Mouse (Mus musculus) heart, postnatal 0 days (tissue): ENCODE data around the gene Tmem192. TPM values are rescaled to one million over a fixed set of nuclear protein-coding genes. Genes with fewer than 3 reads are reported as not detected.

Experiments used
- ATAC-seq: fragments of 200-750 bp; cut with Nextera tagmentation; 2 replicates; pipeline ENCODE4 v1.8.0; 2017; ENCODE audit warnings: low read depth, moderate number of reproducible peaks, moderate library complexity; ENCODE audit not compliant: insufficient read depth
- DNase-seq: peaks from one replicate; pipeline ENCODE4 v3.0.0-alpha.2; 2016; ENCODE audit warnings: low spot score
- H3K27ac ChIP-seq: fragments of 300-500 bp; sonication (generic); 2 replicates; pipeline ENCODE4 v1.5.1; 2014; ENCODE audit warnings: low read depth, mild to moderate bottlenecking
- H3K27me3 ChIP-seq: fragments of 300-500 bp; sonication (generic); 2 replicates; pipeline ENCODE4 v1.6.1; 2014; ENCODE audit warnings: low read length, mixed read lengths; ENCODE audit not compliant: control insufficient read depth, insufficient read depth
- H3K36me3 ChIP-seq: fragments of 300-500 bp; sonication (generic); replicated peaks from 2 replicates; pipeline ENCODE4 v1.6.1; 2014; ENCODE audit warnings: low read length, mixed read lengths; ENCODE audit not compliant: control insufficient read depth, insufficient read depth
- H3K4me1 ChIP-seq: fragments of 300-500 bp; sonication (generic); 2 replicates; pipeline ENCODE4 v1.6.1; 2014; ENCODE audit warnings: antibody characterized with exemption; ENCODE audit not compliant: control insufficient read depth, insufficient read depth
- H3K4me2 ChIP-seq: fragments of 300-500 bp; sonication (generic); 2 replicates; pipeline ENCODE4 v1.6.1; 2014; ENCODE audit warnings: low read depth, mild to moderate bottlenecking, low read length, moderate library complexity
- H3K4me3 ChIP-seq: fragments of 300-500 bp; sonication (generic); 2 replicates; pipeline ENCODE4 v1.5.1; 2014; ENCODE audit warnings: low read depth, low read length
- H3K9ac ChIP-seq: fragments of 300-500 bp; sonication (generic); replicated peaks from 2 replicates; pipeline ENCODE4 v1.6.1; 2014; ENCODE audit warnings: low read depth, low read length, mixed read lengths
- H3K9me3 ChIP-seq: fragments of 300-500 bp; sonication (generic); replicated peaks from 2 replicates; pipeline ENCODE4 v1.6.1; 2016; ENCODE audit warnings: low read length; ENCODE audit not compliant: control insufficient read depth
- CTCF ChIP-seq: IDR thresholded peaks from 2 replicates; pipeline ENCODE4 v1.5.1; 2016; ENCODE audit warnings: antibody characterized with exemption, control low read depth, low read depth
- EP300 ChIP-seq: IDR thresholded peaks from 2 replicates; pipeline ENCODE4 v1.6.1; 2016; ENCODE audit warnings: antibody characterized with exemption, low read depth
- WGBS: fragments of 180-500 bp; shearing (Covaris S2); extraction: QIAGEN DNeasy Blood & Tissue Kit; methylation state at CpG from one replicate; pipeline ENCODE4 v1.1.7; 2014; 5-methylcytosine and 5-hydroxymethylcytosine counted together
- polyA plus RNA-seq: library from polyadenylated mRNA; unstranded; fragments of >200 nt; fragmentation: Nextera tagmentation; extraction: Ambion mirVana; gene quantifications from 2 replicates; pipeline ENCODE4 v1.2.1, GENCODE M21; 2015
- total RNA-seq: library from RNA; depleted of rRNA; stranded (reverse); fragments of >200 nt; gene quantifications from 2 replicates; pipeline ENCODE4 v1.2.3, GENCODE M21; 2014; ENCODE audit warnings: low replicate concordance

Gene Tmem192
- total and polyA plus RNA-seq, 2 experiments from 2014 or later, result 37.2 to 97.7 TPM

DNA sequence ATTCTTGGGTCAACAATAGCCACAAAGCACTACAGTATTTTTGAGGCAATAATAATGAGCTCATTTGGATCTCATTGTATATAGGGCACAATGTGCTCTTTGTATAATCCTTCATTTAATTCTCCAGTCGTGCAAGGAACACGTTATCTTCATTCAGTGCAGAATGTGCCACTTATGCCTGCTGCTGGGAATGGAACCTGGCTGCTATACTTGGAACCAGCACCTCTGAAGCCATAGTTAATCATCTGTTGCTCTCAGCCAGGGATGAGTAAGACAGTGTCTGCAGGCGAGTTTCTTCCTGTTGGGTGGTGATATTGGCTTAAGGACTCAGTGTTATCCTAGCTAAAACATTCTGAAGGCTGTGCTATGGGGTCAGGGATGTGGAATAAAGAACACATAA, 43.2 kb upstream of the Tmem192 start:
- Histone ChIP-seq H3K9ac (no peak overlapping the region), H3K36me3 (no peaks in the 10 kb centered on the region), H3K4me1 (no peaks in the 10 kb centered on the region), H3K27ac (no peak overlapping the region), H3K4me2 (no peak overlapping the region), H3K27me3 (no peaks in the 10 kb centered on the region), H3K9me3 (no peaks in the 10 kb centered on the region), H3K4me3 (no peak overlapping the region)
- ATAC-seq (no peak), DNase-seq (no peak)
- TF ChIP-seq CTCF (no peak), EP300 (no peak)
- 46% methylated on average over 3 of the region's 3 CpGs for WGBS

DNA sequence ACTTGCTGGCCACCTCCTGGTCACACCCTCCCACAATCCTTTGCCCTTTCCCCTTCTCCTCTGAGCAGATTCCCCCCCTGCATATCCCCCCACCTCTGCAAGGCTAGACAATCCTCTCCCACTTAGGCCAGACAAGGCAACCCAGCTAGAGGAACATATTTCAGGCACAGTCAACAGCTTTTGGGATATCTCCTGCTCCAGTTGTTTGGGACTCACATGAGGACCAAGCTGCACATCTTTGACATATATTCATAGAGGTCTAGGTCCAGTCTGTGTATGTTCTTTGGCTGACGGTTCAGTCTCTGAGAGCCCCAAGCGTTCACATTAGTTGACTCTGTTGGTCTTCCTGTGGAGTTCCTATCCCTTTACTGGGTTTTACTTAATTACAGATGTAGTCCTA, 37.0 kb upstream of the Tmem192 start:
- Histone ChIP-seq H3K36me3 (no peaks in the 10 kb centered on the region), H3K4me2 (no peak overlapping the region), H3K4me1 (no peaks in the 10 kb centered on the region), H3K27me3 (no peaks in the 10 kb centered on the region), H3K27ac (no peak overlapping the region), H3K4me3 (no peak overlapping the region), H3K9me3 (no peaks in the 10 kb centered on the region), H3K9ac (no peak overlapping the region)
- 89% methylated on average over 2 of the region's 2 CpGs for WGBS
- TF ChIP-seq EP300, result no peak
- no peak for TF ChIP-seq CTCF
- no peak for ATAC-seq
- no peak for DNase-seq

DNA sequence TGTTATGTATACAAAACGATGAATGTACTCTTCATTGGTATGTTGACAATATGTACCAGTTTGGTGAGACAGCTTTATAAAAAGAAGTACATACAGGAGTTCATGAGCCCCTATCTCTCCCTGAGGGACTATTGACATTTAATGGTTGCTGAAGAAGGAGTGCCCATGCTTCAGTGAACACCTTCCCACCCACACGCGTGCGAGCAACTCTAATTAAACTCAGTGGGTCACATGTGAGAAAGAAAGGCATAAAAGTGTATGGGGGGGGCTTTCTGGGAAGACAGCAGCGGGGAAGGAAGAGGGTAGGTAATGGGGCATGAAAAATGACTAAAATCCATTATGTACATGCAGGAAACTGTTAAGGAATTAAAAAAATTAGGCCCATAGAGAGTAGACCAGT, 30.2 kb upstream of the Tmem192 start:
- no peaks in the 10 kb centered on the region for H3K36me3 ChIP-seq
- TF ChIP-seq CTCF (no peak), EP300 (no peak)
- no peak overlapping the region for H3K4me3 ChIP-seq
- H3K27me3 ChIP-seq, result no peaks in the 10 kb centered on the region
- WGBS, result 91% methylated on average over 5 of the region's 5 CpGs
- H3K9ac ChIP-seq, result no peak overlapping the region
- no peaks in the 10 kb centered on the region for H3K4me1 ChIP-seq
- ATAC-seq, result no peak
- H3K27ac ChIP-seq, result no peak overlapping the region
- DNase-seq, result no peak
- H3K9me3 ChIP-seq, result no peaks in the 10 kb centered on the region
- H3K4me2 ChIP-seq, result no peak overlapping the region

DNA sequence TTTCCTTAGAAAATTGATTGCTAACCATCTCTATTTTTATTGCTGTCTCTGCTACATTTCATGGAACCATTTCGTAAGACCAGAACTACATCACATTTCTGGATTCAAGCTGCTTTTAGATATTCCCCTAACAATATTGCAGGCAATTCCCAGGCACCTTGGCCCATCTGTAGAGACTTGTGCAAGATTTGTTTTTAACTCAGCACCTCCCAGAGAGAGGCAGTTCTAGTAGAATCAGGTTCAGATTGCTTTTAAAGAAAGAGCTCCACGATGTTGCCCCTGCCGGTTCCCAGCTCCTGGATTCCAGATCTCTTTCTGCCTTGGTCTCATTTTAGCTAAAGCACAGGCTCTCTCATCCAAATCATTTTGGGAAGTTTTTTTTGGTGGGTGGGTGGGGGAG, 23.7 kb upstream of the Tmem192 start:
- DNase-seq (no peak), ATAC-seq (no peak)
- Histone ChIP-seq H3K27ac (no peak overlapping the region), H3K27me3 (no peaks in the 10 kb centered on the region), H3K4me1 (no peaks in the 10 kb centered on the region), H3K9me3 (no peaks in the 10 kb centered on the region), H3K4me3 (no peak overlapping the region), H3K36me3 (no peaks in the 10 kb centered on the region), H3K9ac (no peak overlapping the region), H3K4me2 (no peak overlapping the region)
- WGBS, result 79% methylated on average over 3 of the region's 3 CpGs
- TF ChIP-seq CTCF, result no peak

DNA sequence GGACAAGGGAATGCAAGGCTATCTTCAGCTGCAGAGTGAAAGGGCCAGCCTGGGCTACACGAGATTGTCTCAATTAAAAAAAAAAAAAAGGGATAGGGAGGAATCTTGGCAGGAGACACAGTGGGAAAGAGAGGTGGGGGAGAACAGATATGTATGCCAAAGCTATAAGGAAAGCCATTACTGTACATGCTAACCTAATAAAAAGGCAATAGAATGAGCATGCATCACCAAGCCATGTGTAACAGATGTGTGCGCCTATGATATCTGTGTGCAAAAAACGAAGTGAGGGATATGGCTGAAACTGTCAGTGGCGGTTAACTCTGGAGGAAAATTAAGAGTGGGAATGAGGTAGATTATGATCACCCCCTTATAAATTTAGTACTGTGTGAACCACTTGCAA, 21.2 kb upstream of the Tmem192 start:
- ATAC-seq (no peak), DNase-seq (no peak)
- Histone ChIP-seq H3K4me1 (no peaks in the 10 kb centered on the region), H3K36me3 (no peaks in the 10 kb centered on the region), H3K27ac (no peak overlapping the region), H3K4me3 (no peak overlapping the region), H3K9me3 (no peaks in the 10 kb centered on the region), H3K4me2 (no peak overlapping the region), H3K9ac (no peak overlapping the region), H3K27me3 (no peaks in the 10 kb centered on the region)
- TF ChIP-seq CTCF (no peak), EP300 (no peak)
- 73% methylated on average over 4 of the region's 4 CpGs for WGBS

DNA sequence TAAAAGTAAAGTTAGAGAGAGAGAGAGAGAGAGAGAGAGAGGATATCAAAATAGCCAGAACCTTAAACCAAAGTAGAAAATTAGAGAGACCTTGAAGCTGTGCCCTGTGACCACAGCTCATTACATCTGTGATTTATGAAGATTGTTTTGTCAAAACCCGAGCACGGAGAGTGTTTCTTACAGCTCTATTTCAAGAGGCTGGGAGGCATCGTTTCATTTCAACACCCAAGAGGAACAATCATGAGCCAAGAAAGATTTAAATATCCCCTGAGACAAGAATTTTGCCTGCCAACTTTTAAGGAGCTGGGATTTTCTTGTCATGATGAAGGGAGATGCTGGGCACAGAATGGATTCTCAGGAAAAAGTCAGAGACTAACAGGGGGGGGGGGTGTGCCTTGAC, 20.6 kb upstream of the Tmem192 start:
- no peak overlapping the region for H3K27ac ChIP-seq
- ATAC-seq, result no peak
- no peaks in the 10 kb centered on the region for H3K36me3 ChIP-seq
- H3K27me3 ChIP-seq, result no peaks in the 10 kb centered on the region
- no peak for TF ChIP-seq EP300
- no peak for TF ChIP-seq CTCF
- H3K4me3 ChIP-seq, result no peak overlapping the region
- no peak overlapping the region for H3K4me2 ChIP-seq
- H3K9ac ChIP-seq, result no peak overlapping the region
- no peaks in the 10 kb centered on the region for H3K4me1 ChIP-seq
- DNase-seq, result no peak
- WGBS, result 45% methylated on average over 3 of the region's 3 CpGs
- no peaks in the 10 kb centered on the region for H3K9me3 ChIP-seq
